Mouse (Mus musculus) ovary, adult 10 weeks (tissue): ENCODE data around the gene Syde1. TPM values are rescaled to one million over a fixed set of nuclear protein-coding genes. Genes with fewer than 3 reads are reported as not detected.

Source experiments
- polyA plus RNA-seq: library from polyadenylated mRNA; stranded (reverse); fragments of 350-450 nt; fragmentation: Illumina TruSeq; extraction: RNeasy Lipid Tissue Mini Kit (QIAGEN cat#74804); gene quantifications from one replicate; pipeline ENCODE4 v1.2.3, GENCODE M21; 2014

Syde1 gene
- 12.0 TPM for polyA plus RNA-seq

DNA sequence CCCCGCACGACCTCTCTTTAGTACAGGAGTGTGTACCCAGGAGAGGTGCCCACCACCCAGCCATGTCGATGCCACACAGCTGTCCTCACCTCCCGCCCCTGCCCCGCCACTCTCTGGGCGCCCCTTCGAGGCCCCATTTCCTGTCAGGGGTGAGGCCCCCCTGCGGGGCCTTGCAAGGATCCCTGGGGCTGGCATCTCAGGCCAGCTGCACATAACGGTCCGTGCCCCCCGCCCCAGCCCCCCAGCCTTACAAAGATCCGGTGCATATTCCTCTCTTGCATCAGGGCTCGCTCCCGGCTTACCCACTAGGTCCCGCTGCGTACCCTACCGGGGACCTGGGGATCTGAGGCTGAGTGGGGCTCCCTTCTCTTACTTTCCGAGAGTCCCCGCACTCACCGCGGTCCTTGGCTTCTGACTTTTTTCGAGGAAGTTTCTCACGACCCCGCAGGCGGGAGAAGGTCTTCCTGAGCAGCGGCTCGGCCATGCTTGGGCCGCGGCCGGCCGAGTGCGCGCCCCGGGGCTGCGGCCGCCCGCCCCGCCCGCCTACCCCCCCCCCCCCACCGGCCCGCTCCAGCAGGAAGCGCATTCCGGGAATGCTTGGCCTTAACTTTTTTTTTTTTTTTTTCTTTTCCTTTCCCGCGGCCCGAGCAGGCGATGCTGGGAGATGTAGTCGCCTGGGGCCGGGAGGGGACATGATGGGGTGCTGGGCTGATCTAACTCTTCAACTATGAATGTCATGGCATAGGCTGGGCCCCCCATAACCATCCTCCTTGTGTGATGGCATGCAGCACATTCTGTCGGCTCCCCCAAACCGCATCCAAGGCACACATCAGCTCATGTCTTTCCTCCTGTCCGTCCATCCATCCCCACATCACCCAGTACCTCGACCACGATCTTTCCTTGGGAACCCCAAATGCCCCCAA lies at the start of gene Syde1:
Gene Syde1 (minus strand): TSS at position 559 of the 923 bp plus-strand sequence.

DNA sequence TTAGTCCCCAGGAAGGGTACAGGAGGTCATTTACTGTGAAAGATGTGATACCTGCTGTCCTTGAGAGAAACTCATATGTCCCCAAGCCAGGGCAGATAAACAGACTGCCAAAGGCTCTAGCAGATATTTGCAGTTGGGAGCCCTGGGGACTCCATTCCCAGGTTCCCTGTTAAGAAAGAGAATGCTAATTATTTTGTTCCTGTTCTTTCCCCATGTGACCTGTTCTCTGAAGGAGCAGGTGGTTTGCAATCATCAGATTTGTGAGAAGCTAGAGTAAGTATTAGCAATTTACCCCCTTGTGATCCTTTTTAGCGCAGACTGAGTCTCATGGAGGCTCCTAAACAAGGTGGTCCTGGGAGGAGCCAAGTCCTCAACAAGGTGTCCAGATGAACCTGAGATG lies 26.2 kb upstream of the Syde1 start, which contains the start of gene Olfr1357:
Gene Olfr1357 (minus strand): TSS at position 101 of the 400 bp plus-strand sequence.

DNA sequence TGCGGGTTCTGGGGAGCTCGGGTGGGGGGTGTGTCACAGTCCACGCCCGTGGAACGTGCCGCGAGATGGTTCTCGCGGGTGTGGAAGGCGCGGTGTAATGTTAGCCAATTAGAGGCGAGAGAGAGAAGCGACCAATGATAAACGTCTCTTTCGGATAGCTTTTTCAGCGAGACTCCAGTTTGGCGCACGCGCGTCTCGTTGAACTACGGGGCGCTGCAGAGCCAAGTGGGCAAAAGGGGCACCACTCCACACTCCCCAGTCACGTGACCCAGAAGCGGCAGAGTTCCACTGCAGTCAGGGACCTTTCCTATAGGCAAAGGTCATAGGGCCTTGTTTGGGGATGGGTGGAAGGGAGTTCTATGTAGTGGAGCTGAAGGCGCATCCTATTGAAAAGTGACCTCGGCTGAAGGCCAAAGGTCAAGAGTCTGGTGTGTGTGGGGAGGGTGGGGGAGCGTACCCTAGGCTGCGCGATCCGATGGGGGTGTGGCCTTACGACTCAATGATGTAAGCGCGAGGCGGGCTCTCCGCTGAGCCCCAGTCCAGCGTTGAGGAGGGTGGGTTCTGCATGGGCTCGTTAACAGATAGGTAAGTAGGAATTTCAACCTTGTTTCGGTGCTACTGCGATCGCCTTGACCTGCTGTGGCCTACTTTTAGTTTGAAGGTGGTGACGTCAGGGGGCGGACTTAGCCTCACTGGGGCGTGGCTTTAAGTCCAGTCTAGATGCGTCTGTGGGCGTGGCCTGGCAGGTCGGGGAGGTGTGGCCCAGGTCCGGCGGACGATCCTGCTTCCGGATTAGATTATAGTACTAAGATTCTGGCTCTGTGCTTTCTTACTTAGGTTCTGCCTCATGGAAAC lies 17.3 kb downstream of the Syde1 start, which contains the start of gene Ilvbl:
Gene Ilvbl (plus strand): TSS at position 97 of the 855 bp plus-strand sequence.

Other genes starting within 250 kb of the Syde1 start
- 30.7 TPM for gene Agpat3, start 239.5 kb downstream of the Syde1 start, polyA plus RNA-seq
- gene Rrp1, start 178.9 kb downstream of the Syde1 start, polyA plus RNA-seq: 35.8 TPM
- gene Cstb, start 166.3 kb downstream of the Syde1 start, polyA plus RNA-seq: 50.0 TPM
- gene Pdxk, start 127.0 kb downstream of the Syde1 start, polyA plus RNA-seq: 12.0 TPM
- gene Olfr1358, start 74.5 kb downstream of the Syde1 start, polyA plus RNA-seq: not detected
- gene Ilvbl, start 17.6 kb downstream of the Syde1 start, polyA plus RNA-seq: 3.4 TPM
- not detected for gene Olfr1357, start 26.1 kb upstream of the Syde1 start, polyA plus RNA-seq
- 0.26 TPM for gene Casp14, start 126.3 kb upstream of the Syde1 start, polyA plus RNA-seq
- not detected for gene Ccdc105, start 161.1 kb upstream of the Syde1 start, polyA plus RNA-seq
- 0.29 TPM for gene Slc1a6, start 188.5 kb upstream of the Syde1 start, polyA plus RNA-seq